Mouse (Mus musculus) erythroid progenitor cell, adult 5-6 weeks (primary cell): ENCODE measurements around the gene H2-M10.1. TPM values are rescaled to one million over a fixed set of nuclear protein-coding genes. Genes with fewer than 3 reads are reported as not detected.
A peak's percentile ranks its signal among the peaks of the same experiment; 100 is the strongest.
"Not testable (repeated sequence)": the region's sequence is repeated elsewhere in the genome, so short reads cannot be mapped to it uniquely, and the experiment has no call there.

ENCODE experiments used
- ATAC-seq: replicated peaks from 2 replicates; pipeline ENCODE4 v1.8.0; 2016; ENCODE audit warnings: moderate number of reproducible peaks, mild to moderate bottlenecking, moderate TSS enrichment, inconsistent platforms; ENCODE audit not compliant: poor library complexity, low FRiP score, severe bottlenecking
- total RNA-seq, 2 experiments: library from RNA; stranded (forward) in 1 of 2; stranded (reverse) in 1 of 2; fragments of 150-400 nt in 1 of 2; fragments of 186-747, 209-891 nt in 1 of 2; gene quantifications; 2 replicates each; pipeline versions ENCODE4 v1.2.3 to v1.2.4; 2015 to 2017; ENCODE audit warnings: low replicate concordance in 2 of 2

H2-M10.1 gene
- total RNA-seq (2015; ENCODE audit: low replicate concordance) (not detected in 2 replicates), total RNA-seq (2017; ENCODE audit: low replicate concordance) (not detected in 2 replicates)

- no peak for ATAC-seq
These were observed at the start of gene H2-M10.1 for GRCm38 (mm10) chr17:36326055-36326454. Gene H2-M10.1 (minus strand): TSS chr17:36326155.

DNA sequence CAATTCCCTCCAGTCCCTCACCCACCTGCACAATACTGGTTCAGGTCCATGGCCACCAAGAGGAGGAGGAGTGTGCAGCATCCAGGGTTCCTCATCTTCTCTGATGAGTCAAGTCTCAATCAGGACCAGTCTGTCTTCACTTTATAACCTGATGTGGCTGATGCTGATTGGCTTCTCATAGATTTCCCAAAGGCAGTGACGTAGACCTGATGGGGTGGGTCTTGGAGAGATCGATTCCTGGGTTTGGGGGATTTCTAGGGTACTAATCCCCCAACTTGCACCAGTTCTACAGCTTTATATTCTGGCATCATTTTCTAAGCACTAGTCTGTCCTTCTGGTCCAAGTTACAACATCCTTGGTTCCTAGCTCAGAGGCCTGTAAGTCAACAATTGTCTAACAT is 42.4 kb upstream of the H2-M10.1 start, which contains the start of gene H2-M10.3:
Gene H2-M10.3 (minus strand): TSS at position 101 of the 400 bp plus-strand sequence.
- ATAC-seq = not testable (repeated sequence)

DNA sequence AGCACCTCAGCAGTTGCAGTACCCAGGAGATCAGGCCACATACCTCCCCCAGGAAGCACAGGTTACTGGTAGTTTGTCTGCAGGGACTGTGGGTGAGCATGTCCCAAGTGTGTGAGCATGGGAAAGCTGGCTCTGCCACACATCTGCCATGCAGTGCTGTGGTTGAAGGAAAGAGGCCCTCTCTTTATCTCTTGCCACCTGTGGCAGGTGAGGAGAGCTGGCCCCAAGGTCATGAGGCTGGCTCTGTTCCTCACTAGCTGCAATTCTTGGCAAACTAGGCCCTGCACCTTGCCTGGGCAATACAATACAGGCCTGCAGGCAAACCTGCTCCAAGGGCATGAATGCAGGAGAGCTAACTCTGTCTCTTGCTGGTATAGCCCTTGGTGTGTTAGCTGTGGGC is 36.4 kb upstream of the H2-M10.1 start:
- ATAC-seq = not testable (repeated sequence)

DNA sequence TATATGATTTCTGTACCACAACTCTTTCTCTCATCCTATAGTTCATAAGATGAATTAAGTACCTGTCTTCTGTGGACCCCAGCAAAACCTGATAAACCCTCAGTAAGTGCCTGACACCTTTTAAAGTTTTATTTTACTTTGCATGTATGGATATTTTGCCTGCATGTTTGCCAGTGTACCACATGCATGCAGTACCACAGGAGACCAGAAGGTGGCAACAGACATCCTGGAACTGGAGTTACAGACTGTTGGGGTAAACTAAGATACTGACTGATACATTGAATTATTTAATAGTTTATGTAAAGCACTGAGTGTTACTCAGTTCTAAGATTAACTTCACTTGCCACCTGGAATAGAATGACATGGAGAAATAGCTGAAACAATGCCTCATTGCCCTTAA is 31.6 kb upstream of the H2-M10.1 start:
- ATAC-seq = peak; percentile 68; the same call in 1 of the 2 replicates

GRCm38 (mm10) chr17:36355763-36356162 is 29.8 kb upstream of the H2-M10.1 start:
- no peak for ATAC-seq

DNA sequence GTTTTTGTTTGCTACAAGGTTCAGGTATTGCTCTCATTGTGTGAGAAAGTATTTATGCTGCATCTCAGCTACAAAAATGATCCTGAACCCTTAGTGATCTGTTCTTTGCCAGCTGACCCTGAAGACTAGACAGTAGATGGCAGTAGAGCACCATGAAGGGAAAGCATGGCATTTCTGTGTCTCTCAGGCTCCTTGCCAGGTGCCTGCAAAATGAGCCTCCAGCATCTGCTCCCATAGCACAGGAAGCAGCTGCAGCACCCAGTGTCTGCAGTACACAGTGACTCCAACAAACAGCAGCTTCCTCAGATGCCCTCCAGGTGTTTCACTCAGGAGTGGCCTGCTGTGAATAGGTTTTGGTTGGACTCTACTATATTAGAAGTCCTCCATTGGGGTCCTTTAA is 29.4 kb upstream of the H2-M10.1 start:
- not testable (repeated sequence) for ATAC-seq

DNA sequence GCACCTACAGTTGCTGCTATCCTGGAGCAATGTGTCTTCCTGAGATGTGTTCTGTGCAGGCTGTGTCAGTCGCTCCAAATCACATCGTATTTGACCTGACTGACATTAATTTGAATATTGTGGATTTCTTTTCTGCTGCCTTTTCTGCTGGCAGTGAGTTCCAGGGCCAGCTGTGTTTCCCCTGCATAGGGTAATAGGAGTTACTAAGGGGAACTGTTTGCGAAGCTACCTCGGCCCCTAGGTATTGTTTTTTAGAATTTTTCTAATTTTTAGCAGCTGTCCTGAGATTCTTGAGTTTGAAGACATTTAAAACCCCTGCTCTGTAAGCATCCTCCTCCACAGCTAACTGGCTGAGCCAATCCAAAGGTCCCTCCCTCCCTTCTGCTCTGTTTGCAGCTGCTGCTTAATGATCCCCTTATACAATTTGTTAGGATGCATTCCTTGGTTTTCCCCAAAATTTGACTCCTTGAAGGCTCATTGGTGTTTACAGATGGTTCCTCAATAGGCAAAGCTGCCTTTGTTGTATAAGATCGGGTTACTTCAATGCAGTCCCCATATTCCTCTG is 10.2 kb downstream of the H2-M10.1 start:
- ATAC-seq = no peak

DNA sequence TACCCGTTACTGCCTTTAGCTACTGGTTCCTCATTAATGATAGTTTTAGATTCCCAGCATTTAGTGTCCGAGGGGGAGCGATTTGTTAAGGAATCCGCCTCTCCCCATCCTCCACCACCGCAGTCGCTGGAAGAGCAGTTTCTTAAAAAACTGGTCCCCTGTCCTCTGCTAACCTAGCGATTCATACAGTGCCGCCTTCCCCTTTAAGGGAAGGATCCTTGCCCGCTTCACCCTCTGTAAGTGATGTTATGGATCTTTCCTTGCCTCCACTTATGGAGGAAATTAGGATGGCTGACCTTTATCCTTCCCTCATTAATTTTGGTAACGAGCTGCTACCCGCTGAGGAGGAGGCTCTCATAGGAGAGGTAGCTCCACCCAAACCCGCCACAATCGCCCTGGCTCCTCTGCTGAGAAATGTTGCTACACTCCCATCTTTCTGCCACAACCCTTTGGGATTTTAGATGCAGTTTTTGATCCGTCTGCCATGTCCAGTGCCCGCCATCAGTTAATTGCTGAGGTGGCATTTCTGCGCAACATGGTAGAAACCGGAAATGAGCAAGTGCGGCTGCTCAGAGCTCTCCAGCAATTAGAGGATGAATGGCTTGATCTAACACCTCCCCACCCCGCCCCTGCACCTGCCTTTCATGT is 10.8 kb downstream of the H2-M10.1 start:
- ATAC-seq = peak; percentile 25

DNA sequence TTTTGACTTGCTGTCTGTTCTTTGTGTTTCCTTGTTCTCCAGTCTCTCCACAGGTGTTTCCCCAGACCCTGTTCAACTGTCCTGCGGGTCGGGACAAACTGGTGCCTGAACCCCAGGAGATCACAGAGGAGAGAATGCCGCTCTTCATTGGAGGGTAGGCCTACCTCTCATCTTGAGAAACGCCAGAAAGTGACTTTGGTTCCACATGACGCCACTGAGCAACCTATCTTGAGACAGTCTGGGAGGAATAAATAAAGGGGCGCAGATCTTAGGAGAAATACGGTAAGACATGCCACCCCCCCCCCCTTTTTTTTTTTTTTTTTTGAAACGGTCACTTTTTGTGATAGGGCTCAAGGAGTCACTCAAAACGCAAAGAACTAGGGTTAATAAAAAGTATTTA is 11.4 kb downstream of the H2-M10.1 start:
- no peak for ATAC-seq

- ATAC-seq = no peak
These were observed 16.7 kb downstream of the H2-M10.1 start for GRCm38 (mm10) chr17:36309293-36309692.

DNA sequence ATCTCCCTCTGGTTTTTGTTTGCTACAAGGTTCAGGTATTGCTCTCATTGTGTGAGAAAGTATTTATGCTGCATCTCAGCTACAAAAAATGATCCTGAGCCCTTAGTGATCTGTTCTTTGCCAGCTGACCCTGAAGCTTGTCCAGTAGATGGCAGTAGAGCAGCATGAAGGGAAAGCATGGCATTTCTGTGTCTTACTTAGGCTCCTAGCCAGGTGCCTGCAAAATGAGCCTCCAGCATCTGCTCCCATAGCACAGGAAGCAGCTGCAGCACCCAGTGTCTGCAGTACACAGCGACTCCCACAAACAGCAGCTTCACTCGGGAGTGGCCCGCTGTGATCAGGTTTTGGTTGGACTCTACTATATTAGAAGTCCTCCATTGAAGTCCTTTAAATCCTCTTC is 17.1 kb downstream of the H2-M10.1 start:
- ATAC-seq = not testable (repeated sequence)

DNA sequence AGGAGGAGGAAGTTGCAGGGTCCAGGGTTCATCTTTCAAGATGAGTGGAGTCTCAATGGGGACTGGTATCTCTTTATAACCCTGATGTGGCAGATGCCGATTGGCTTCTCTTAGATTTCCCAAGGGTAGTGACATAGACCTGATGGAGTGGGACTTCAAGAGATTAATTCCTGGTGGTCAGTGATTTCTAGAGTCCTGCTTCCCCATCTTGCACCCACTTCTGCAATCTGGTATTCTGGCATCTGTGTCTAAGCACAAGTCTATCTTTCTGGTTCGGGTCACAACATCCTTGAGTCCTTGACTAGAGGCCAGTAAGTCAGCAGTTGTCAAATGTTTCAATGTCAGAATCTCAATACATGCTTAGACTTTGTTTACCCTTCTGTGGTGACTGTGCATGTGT is 39.6 kb downstream of the H2-M10.1 start, which contains the start of gene H2-M10.2:
Gene H2-M10.2 (minus strand): TSS at position 101 of the 400 bp plus-strand sequence.
- ATAC-seq = no peak

GRCm38 (mm10) chr17:36281521-36282245 is 44.3 kb downstream of the H2-M10.1 start:
- no peak for ATAC-seq

GRCm38 (mm10) chr17:36274776-36275175 is 51.2 kb downstream of the H2-M10.1 start:
- no peak for ATAC-seq

DNA sequence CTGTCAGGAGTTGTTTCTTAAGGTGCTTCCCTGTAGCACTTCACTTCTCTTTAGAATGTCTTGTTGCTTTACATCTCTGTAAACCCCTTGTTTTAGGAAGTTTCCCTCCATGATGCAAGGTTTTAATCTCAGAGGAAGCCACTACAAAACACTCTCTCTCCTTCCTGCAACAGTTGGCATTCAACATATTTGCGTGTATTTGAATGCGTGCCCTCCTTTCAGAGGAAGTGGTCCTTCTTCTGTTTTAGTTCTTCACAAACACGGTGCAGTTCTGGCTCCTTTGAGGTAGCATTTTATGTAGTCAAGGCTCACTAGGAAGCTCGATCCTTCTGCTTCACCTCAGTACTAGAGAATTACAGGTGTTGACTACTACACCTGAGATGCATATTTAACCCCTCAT is 52.2 kb downstream of the H2-M10.1 start:
- no peak for ATAC-seq

Other genes starting within 250 kb of the H2-M10.1 start
- not detected in 2 replicates for gene Gm19684, start 204.5 kb downstream of the H2-M10.1 start, total RNA-seq (2015; ENCODE audit: low replicate concordance)
- gene Gm19684, start 204.5 kb downstream of the H2-M10.1 start, total RNA-seq (2017; ENCODE audit: low replicate concordance) = not detected in 2 replicates
- gene Gm7030, start 196.7 kb downstream of the H2-M10.1 start, total RNA-seq (2015; ENCODE audit: low replicate concordance) = not detected in 2 replicates
- gene Gm7030, start 196.7 kb downstream of the H2-M10.1 start, total RNA-seq (2017; ENCODE audit: low replicate concordance) = not detected in 2 replicates
- not detected in 2 replicates for gene Gm8909, start 157.6 kb downstream of the H2-M10.1 start, total RNA-seq (2015; ENCODE audit: low replicate concordance)
- gene Gm8909, start 157.6 kb downstream of the H2-M10.1 start, total RNA-seq (2017; ENCODE audit: low replicate concordance) = not detected in 2 replicates
- gene H2-T3, start 135.9 kb downstream of the H2-M10.1 start, total RNA-seq (2015; ENCODE audit: low replicate concordance) = not detected in 2 replicates
- not detected in 2 replicates for gene H2-T3, start 135.9 kb downstream of the H2-M10.1 start, total RNA-seq (2017; ENCODE audit: low replicate concordance)
- 63.7 and 66.0 TPM in 2 replicates for gene Rpp21, start 68.1 kb downstream of the H2-M10.1 start, total RNA-seq (2015; ENCODE audit: low replicate concordance)
- gene Rpp21, start 68.1 kb downstream of the H2-M10.1 start, total RNA-seq (2017; ENCODE audit: low replicate concordance) = 11.8 TPM in 2 replicates
- 25.6 and 29.9 TPM in 2 replicates for gene Trim39, start 53.9 kb downstream of the H2-M10.1 start, total RNA-seq (2015; ENCODE audit: low replicate concordance)
- gene Trim39, start 53.9 kb downstream of the H2-M10.1 start, total RNA-seq (2017; ENCODE audit: low replicate concordance) = 37.4 and 40.9 TPM in 2 replicates
- gene H2-M10.2, start 39.7 kb downstream of the H2-M10.1 start, total RNA-seq (2015; ENCODE audit: low replicate concordance) = not detected in 2 replicates
- not detected in 2 replicates for gene H2-M10.2, start 39.7 kb downstream of the H2-M10.1 start, total RNA-seq (2017; ENCODE audit: low replicate concordance)
- not detected in 2 replicates for gene H2-M10.3, start 42.3 kb upstream of the H2-M10.1 start, total RNA-seq (2015; ENCODE audit: low replicate concordance)
- not detected in 2 replicates for gene H2-M10.3, start 42.3 kb upstream of the H2-M10.1 start, total RNA-seq (2017; ENCODE audit: low replicate concordance)
- gene H2-M10.4, start 136.2 kb upstream of the H2-M10.1 start, total RNA-seq (2015; ENCODE audit: low replicate concordance) = not detected in 2 replicates
- gene H2-M10.4, start 136.2 kb upstream of the H2-M10.1 start, total RNA-seq (2017; ENCODE audit: low replicate concordance) = not detected in 2 replicates
- not detected in 2 replicates for gene H2-M11, start 220.9 kb upstream of the H2-M10.1 start, total RNA-seq (2015; ENCODE audit: low replicate concordance)
- gene H2-M11, start 220.9 kb upstream of the H2-M10.1 start, total RNA-seq (2017; ENCODE audit: low replicate concordance) = not detected in 2 replicates